ENCODE assay signal across 19 mouse cellular contexts in the genomic region with DNA sequence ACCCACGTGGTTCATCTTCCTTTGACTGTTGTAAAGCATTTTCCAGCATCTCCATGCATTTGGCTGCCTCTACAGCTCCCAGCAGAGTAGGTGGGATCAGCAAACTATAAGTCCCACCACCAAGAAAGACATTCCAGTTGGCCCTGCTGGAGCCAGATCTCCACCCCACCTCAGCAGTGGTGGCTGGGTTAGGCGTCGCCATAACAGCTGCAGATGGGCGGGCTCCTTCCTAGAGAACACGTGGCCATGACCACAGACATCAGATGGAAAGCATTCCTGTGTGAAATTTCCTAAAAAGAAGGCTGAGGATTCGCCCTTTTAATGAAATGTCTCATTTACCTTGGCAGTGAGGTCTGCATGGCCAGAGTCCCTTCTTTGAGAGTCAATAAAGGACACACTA.
"Had no signal": no experiment of that assay in that cellular context is flagged by ENCODE, and none has a peak within 500 bp of the region (broad histone marks: within the 10 kb centered on the region; RNA-seq: fewer than 3 reads in every experiment).

No protein-coding gene starts in this region.

- DNase-seq: kidney, adult 18-20 months; kidney, adult 9 months; kidney, postnatal 14 days; kidney, postnatal 4 days; layer of hippocampus, adult 9-11 months; lung, adult 18-20 months; lung, postnatal 10 days; lung, postnatal 36 days; midbrain, embryonic 14.5 days; right cerebral cortex, adult 18-20 months; right cerebral cortex, postnatal 14 days; right cerebral cortex, postnatal 4 days; thymus, postnatal 25 days had no signal

- H3K9ac ChIP-seq: lung, embryonic 15.5 days; neural tube, embryonic 12.5 days; neural tube, embryonic 15.5 days had no signal

- H3K36me3 ChIP-seq: lung, embryonic 15.5 days; neural tube, embryonic 12.5 days; neural tube, embryonic 15.5 days had no signal

- H3K27ac ChIP-seq: lung, embryonic 15.5 days; neural tube, embryonic 12.5 days; neural tube, embryonic 15.5 days; stomach, postnatal 0 days had no signal

- H3K27me3 ChIP-seq: lung, embryonic 15.5 days; neural tube, embryonic 12.5 days; neural tube, embryonic 15.5 days had no signal

- H3K4me1 ChIP-seq: lung, embryonic 15.5 days; neural tube, embryonic 12.5 days; neural tube, embryonic 15.5 days had no signal

- H3K4me3 ChIP-seq: lung, embryonic 15.5 days; neural tube, embryonic 12.5 days; neural tube, embryonic 15.5 days had no signal

- H3K9me3 ChIP-seq: lung, embryonic 15.5 days; neural tube, embryonic 12.5 days; neural tube, embryonic 15.5 days had no signal

- ATAC-seq: intestine, embryonic 16.5 days had no signal

- H3K4me2 ChIP-seq: lung, embryonic 15.5 days; midbrain, embryonic 11.5 days; neural tube, embryonic 12.5 days; neural tube, embryonic 15.5 days had no signal
